Mouse (Mus musculus): Measurements from ENCODE around the gene 1700061G19Rik. TPM values are rescaled to one million over a fixed set of nuclear protein-coding genes. Genes with fewer than 3 reads are reported as not detected.

The 1700061G19Rik gene
- not detected for polyA plus RNA-seq (2021)

- DNase-seq (ENCODE audit: low read depth, low spot score) (no peak), ATAC-seq (no peak)
- no peak for TF ChIP-seq CTCF (IDR thresholded peaks at IDR 0.05)
- peaks cover 4% of the 10 kb centered on the region for H3K27me3 ChIP-seq
- ChIA-PET POLR2A (no interaction called here), CTCF (no interaction called here)
- in situ Hi-C loops (cut with MboI; ENCODE audit: low pct_unique_long_range_greater_than_20kb) = no loop called here
These were observed at the start of gene 1700061G19Rik for GRCm38 (mm10) chr17:56874936-56875651. Gene 1700061G19Rik (plus strand): TSS chr17:56875477.

- DNase-seq (ENCODE audit: low read depth, low spot score) (no peak), ATAC-seq (no peak)
- CTCF ChIA-PET = no interaction called here
- in situ Hi-C loops (cut with MboI; ENCODE audit: low pct_unique_long_range_greater_than_20kb) = no loop called here
- H3K27me3 ChIP-seq = no peaks in the 10 kb centered on the region
- POLR2A ChIA-PET = no interaction called here
- TF ChIP-seq CTCF (IDR thresholded peaks at IDR 0.05) = no peak
These were observed 48.6 kb upstream of the 1700061G19Rik start for GRCm38 (mm10) chr17:56826718-56827117.

GRCm38 (mm10) chr17:56829171-56829570, 46.1 kb upstream of the 1700061G19Rik start:
- ATAC-seq = no peak
- in situ Hi-C loops (cut with MboI; ENCODE audit: low pct_unique_long_range_greater_than_20kb) = no loop called here
- POLR2A ChIA-PET = no interaction called here
- H3K27me3 ChIP-seq = no peaks in the 10 kb centered on the region
- TF ChIP-seq CTCF (IDR thresholded peaks at IDR 0.05) = no peak
- DNase-seq (ENCODE audit: low read depth, low spot score) = no peak
- CTCF ChIA-PET = no interaction called here

DNA sequence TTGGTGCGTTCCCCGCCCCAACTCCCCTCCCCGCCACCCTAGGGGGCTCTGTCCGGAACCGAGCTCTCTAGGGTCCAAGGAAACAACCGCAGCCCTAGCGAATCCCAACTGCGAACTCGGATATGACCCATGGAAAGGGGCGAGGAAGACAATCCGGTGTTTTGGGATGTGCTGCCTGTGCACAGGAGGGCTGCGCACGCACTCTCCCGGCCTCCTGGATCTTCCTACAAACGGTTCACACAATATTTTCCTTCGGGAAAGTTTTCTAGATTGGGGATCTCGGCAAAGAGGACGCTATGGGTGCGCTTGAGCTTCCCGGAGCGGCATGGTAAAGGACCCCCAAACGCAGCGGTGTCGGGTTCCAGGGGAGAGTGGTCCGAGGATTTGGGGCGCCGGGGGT, 45.5 kb upstream of the 1700061G19Rik start:
- H3K27me3 ChIP-seq = no peaks in the 10 kb centered on the region
- ATAC-seq (no peak), DNase-seq (ENCODE audit: low read depth, low spot score) (no peak)
- ChIA-PET POLR2A (interaction anchor here (0.6 kb wide), 2 partner anchors 10 to 1079 kb away, joined by 3 to 4 read pairs; no protein-coding TSS in a partner anchor), CTCF (no interaction called here)
- in situ Hi-C loops (cut with MboI; ENCODE audit: low pct_unique_long_range_greater_than_20kb) = no loop called here
- no peak for TF ChIP-seq CTCF (IDR thresholded peaks at IDR 0.05)

DNA sequence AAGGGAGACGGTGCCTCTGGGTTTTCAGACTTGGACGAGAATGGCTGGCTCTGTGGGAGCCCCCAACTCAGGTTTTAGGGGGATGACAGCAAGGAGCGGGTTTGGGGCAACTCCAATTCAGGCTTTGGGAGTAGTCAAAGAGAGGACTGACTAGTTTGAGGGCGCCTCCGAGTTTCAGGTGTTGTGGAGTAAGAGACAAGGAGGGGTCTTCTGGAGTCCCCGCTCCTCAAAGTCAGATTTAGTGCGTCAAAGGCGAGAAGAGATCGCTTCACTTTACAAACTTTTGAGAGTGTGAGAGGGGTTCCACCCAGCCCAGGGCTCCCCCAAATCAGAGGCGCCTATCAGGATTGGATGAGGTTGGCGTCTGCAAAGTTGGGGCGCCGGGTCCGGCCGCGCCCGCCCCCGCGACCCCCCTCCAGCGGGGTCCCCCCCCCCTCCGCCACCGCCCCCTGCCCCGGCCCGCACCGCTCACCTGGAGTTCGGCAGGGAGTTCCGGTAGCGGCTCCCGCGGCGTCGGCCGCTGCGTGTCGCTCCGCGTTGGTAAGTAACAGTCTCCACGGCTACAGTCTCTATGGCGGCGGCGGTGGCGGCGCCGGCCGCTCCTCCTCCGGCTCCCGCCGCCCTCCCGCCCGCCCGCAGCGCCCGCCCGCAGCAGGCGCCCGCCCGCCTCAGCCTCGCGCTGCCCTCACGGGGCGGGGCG, 44.7 kb upstream of the 1700061G19Rik start, which contains the start of gene Rfx2:
Rfx2 (minus strand) TSS at position 603 of the 700 bp plus-strand sequence.
- peak; percentile 3 for ATAC-seq
- no peak for TF ChIP-seq CTCF (IDR thresholded peaks at IDR 0.05)
- DNase-seq (ENCODE audit: low read depth, low spot score) = no peak
- in situ Hi-C loops (cut with MboI; ENCODE audit: low pct_unique_long_range_greater_than_20kb) = no loop called here
- ChIA-PET CTCF (no interaction called here), POLR2A (interaction anchor here (0.9 kb wide), 1 partner anchor 13 kb away, joined by 3 read pairs; no protein-coding TSS in a partner anchor)
- no peaks in the 10 kb centered on the region for H3K27me3 ChIP-seq

DNA sequence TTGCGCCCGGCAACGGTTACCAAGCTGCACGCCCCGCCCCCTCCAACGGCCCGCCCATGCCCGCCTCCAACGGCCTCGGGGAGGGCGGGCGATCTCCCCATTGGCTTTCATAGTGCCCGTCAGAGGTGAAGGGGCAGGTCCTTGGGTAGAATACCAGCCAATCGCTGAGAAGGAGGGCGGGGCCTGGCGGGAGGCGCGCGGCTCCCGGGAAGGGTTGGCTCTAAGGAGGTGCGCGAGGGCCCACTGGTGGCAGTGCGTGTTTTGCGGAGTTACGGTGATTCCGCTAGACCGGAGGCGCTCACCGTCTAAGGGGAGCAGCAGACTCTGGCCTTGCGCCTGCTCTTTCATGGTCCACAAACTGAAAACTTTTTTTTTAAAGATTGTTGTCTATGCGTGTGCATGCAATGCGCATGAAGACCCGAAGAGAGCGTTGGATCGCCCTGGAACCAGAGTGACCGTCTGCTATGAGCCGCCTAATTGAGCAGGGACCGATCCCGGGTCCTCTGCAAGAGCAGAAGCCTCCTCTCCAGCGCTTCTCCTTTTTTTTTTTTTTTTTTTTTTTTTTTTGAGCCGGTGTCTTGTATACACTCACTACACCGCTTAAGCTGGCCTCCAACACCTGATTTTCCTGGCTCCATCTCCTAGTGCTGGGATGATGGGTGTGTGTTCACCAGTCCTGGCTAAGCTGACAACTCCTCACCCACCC, 44.0 kb upstream of the 1700061G19Rik start:
- in situ Hi-C loops (cut with MboI; ENCODE audit: low pct_unique_long_range_greater_than_20kb) = no loop called here
- peaks cover 4% of the 10 kb centered on the region for H3K27me3 ChIP-seq
- peak; percentile 97 for ATAC-seq
- ChIA-PET POLR2A (interaction anchor here (0.9 kb wide), 1 partner anchor 14 kb away, joined by 3 read pairs; no protein-coding TSS in a partner anchor), CTCF (interaction anchor here (0.9 kb wide), 1 partner anchor 19 kb away, joined by 3 read pairs; no protein-coding TSS in a partner anchor)
- TF ChIP-seq CTCF (IDR thresholded peaks at IDR 0.05) = no peak
- peak; percentile 75 for DNase-seq (ENCODE audit: low read depth, low spot score)

DNA sequence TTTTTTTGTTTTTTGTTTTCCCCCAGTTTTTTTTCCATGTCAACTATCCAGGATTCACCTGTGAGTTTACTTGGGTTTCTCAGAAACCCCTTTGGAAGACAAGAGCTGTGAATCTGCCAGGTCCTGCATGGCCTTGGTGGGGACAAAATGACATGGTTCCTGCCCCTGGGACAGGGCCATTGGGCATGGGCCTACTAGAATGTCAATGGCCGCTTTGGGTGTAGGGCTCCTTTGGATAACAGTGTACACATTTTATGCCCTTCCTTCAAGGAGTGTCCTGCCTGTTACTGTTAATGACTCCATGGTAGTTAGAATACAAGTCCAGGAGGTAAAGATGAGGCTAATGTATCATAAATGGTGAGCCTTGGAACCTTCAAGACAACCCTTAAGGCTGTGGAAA, 42.4 kb upstream of the 1700061G19Rik start:
- ChIA-PET POLR2A (no interaction called here), CTCF (no interaction called here)
- DNase-seq (ENCODE audit: low read depth, low spot score) (no peak), ATAC-seq (no peak)
- in situ Hi-C loops (cut with MboI; ENCODE audit: low pct_unique_long_range_greater_than_20kb) = no loop called here
- no peak for TF ChIP-seq CTCF (IDR thresholded peaks at IDR 0.05)
- peaks cover 16% of the 10 kb centered on the region for H3K27me3 ChIP-seq

DNA sequence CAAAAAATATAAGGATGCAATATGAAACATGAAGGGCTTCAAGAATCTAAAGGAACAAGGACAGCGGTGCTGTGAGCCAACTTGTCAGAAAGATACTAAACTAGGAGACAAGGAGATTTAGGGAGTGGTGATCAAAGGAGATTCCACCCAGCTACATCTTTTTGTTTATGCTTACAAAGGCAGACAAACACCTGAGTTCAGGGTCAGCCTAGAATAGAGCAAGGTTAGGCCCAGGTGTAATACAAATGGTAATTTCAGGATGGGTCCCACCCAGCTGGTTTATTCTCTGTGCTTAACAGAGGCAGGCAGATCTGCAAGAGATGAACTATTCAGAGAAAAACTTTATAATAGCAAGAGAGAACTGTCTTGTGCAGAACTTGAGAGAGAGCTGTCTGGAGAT, 41.9 kb upstream of the 1700061G19Rik start:
- ChIA-PET CTCF (no interaction called here), POLR2A (interaction anchor here (1.3 kb wide), 1 partner anchor 23 kb away, joined by 3 read pairs; no protein-coding TSS in a partner anchor)
- no peak for DNase-seq (ENCODE audit: low read depth, low spot score)
- no peak for ATAC-seq
- in situ Hi-C loops (cut with MboI; ENCODE audit: low pct_unique_long_range_greater_than_20kb) = no loop called here
- TF ChIP-seq CTCF (IDR thresholded peaks at IDR 0.05) = no peak
- peaks cover 21% of the 10 kb centered on the region for H3K27me3 ChIP-seq

DNA sequence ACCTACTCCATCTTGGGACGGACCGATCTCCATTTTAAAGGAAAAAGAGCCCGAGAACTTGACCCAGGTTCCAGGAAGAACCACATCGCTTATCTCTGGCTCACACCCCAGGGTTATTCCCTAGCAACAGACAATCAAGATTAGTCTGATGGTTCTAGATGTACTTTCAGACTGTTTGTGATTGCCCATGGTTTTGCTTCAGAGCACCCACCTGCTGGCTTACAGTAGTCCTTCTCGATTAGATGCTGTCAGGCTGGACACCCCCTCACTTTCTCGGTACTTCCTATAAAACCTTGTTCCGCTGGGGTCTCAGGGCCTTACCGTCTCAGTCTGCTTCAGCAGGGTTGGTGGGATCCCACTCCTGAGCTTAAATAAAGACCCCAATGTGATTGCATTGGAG, 38.9 kb upstream of the 1700061G19Rik start:
- CTCF ChIA-PET = no interaction called here
- ATAC-seq = no peak
- no peak for TF ChIP-seq CTCF (IDR thresholded peaks at IDR 0.05)

DNA sequence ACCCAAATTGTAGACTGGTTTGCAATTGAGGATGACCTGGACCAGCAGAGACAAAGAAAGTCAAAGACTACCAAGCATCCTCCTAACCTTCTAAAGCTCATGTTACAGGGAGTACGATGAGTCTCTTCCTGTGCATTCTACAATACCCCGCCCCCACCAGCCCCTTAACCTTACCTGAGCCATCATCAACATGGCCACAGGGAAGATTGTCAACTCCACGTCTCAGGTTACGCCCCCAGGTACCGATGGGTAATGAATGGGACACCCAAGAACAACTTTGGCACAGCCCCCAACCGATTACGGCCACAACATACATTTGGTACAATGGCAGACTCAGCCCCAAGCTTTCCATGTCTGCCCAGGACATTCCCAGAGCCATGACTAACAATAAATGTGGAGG, 34.8 kb upstream of the 1700061G19Rik start:
- TF ChIP-seq CTCF (IDR thresholded peaks at IDR 0.05) = no peak
- CTCF ChIA-PET = no interaction called here
- POLR2A ChIA-PET = no interaction called here
- in situ Hi-C loops (cut with MboI; ENCODE audit: low pct_unique_long_range_greater_than_20kb) = no loop called here
- H3K27me3 ChIP-seq = peaks cover 25% of the 10 kb centered on the region
- no peak for ATAC-seq
- no peak for DNase-seq (ENCODE audit: low read depth, low spot score)

More for the DNA sequence above, 38.9 kb upstream of the 1700061G19Rik start:
- in situ Hi-C loops (cut with MboI; ENCODE audit: low pct_unique_long_range_greater_than_20kb) = no loop called here
- peaks cover 25% of the 10 kb centered on the region for H3K27me3 ChIP-seq
- DNase-seq (ENCODE audit: low read depth, low spot score) = no peak
- POLR2A ChIA-PET = no interaction called here

GRCm38 (mm10) chr17:56842173-56842572, 33.1 kb upstream of the 1700061G19Rik start:
- TF ChIP-seq CTCF (IDR thresholded peaks at IDR 0.05) = no peak
- ChIA-PET CTCF (no interaction called here), POLR2A (no interaction called here)
- no peak for ATAC-seq
- DNase-seq (ENCODE audit: low read depth, low spot score) = no peak
- peaks cover 14% of the 10 kb centered on the region for H3K27me3 ChIP-seq
- in situ Hi-C loops (cut with MboI; ENCODE audit: low pct_unique_long_range_greater_than_20kb) = no loop called here
